Mouse (Mus musculus): ENCODE measurements around the gene Ldhd.

Gene Ldhd

GRCm38 (mm10) chr8:111630105-111630521 lies at the start of gene Ldhd:
Ldhd (minus strand) TSS chr8:111630374.
- DNase-seq (ENCODE audit: low read depth) = no peak

GRCm38 (mm10) chr8:111678848-111679247 lies 48.7 kb upstream of the Ldhd start:
- DNase-seq (ENCODE audit: low read depth) = no peak

- peak; percentile 84 for DNase-seq (ENCODE audit: low read depth)
Measured at GRCm38 (mm10) chr8:111678111-111678510, 47.9 kb upstream of the Ldhd start.

- peak; percentile 64 for DNase-seq (ENCODE audit: low read depth)
Measured at GRCm38 (mm10) chr8:111676237-111676636, 46.1 kb upstream of the Ldhd start.

GRCm38 (mm10) chr8:111666751-111667150 lies 36.6 kb upstream of the Ldhd start:
- no peak for DNase-seq (ENCODE audit: low read depth)

GRCm38 (mm10) chr8:111662473-111662872 lies 32.3 kb upstream of the Ldhd start:
- DNase-seq (ENCODE audit: low read depth) = peak; percentile 71

- no peak for DNase-seq (ENCODE audit: low read depth)
Measured at GRCm38 (mm10) chr8:111658819-111659423, 28.7 kb upstream of the Ldhd start.

GRCm38 (mm10) chr8:111657312-111657854 lies 27.2 kb upstream of the Ldhd start:
- DNase-seq (ENCODE audit: low read depth) = no peak

- no peak for DNase-seq (ENCODE audit: low read depth)
Measured at GRCm38 (mm10) chr8:111653524-111653923, 23.4 kb upstream of the Ldhd start.

- no peak for DNase-seq (ENCODE audit: low read depth)
Measured at GRCm38 (mm10) chr8:111650651-111651050, 20.5 kb upstream of the Ldhd start.

GRCm38 (mm10) chr8:111648834-111649233 lies 18.7 kb upstream of the Ldhd start:
- no peak for DNase-seq (ENCODE audit: low read depth)

- DNase-seq (ENCODE audit: low read depth) = peak; percentile 87
Measured at GRCm38 (mm10) chr8:111645715-111646114, 15.5 kb upstream of the Ldhd start.

- peak; percentile 91 for DNase-seq (ENCODE audit: low read depth)
Measured at GRCm38 (mm10) chr8:111644286-111645051, 14.3 kb upstream of the Ldhd start.

GRCm38 (mm10) chr8:111643264-111644141 lies 13.3 kb upstream of the Ldhd start, which contains the start of gene Zfp1:
Zfp1 (plus strand) TSS chr8:111643401.
- DNase-seq (ENCODE audit: low read depth) = peak; percentile 96

- no peak for DNase-seq (ENCODE audit: low read depth)
Measured at GRCm38 (mm10) chr8:111642939-111643263, 12.7 kb upstream of the Ldhd start.

GRCm38 (mm10) chr8:111642496-111642895 lies 12.3 kb upstream of the Ldhd start:
- DNase-seq (ENCODE audit: low read depth) = no peak

GRCm38 (mm10) chr8:111641064-111641463 lies 10.9 kb upstream of the Ldhd start:
- DNase-seq (ENCODE audit: low read depth) = no peak

- no peak for DNase-seq (ENCODE audit: low read depth)
Measured at GRCm38 (mm10) chr8:111638086-111638485, 7.9 kb upstream of the Ldhd start.

- no peak for DNase-seq (ENCODE audit: low read depth)
Measured at GRCm38 (mm10) chr8:111632976-111633375, 2.8 kb upstream of the Ldhd start.

- no peak for DNase-seq (ENCODE audit: low read depth)
Measured at GRCm38 (mm10) chr8:111631589-111631988, 1.4 kb upstream of the Ldhd start.

- DNase-seq (ENCODE audit: low read depth) = peak; percentile 36
Measured at GRCm38 (mm10) chr8:111628894-111629501, 1.2 kb downstream of the Ldhd start.

- DNase-seq (ENCODE audit: low read depth) = no peak
Measured at GRCm38 (mm10) chr8:111628401-111628800, 1.8 kb downstream of the Ldhd start.

Data from induced T-regulatory cell, adult 2 months (primary cell).